Mouse (Mus musculus) cortical plate, adult 2 months (tissue): ENCODE results near the gene Ctdspl.

Experiments used
- CTCF ChIP-seq: fragments of 200-500 bp; IDR thresholded peaks from 2 replicates; pipeline ENCODE4 v1.5.1; 2011; ENCODE audit warnings: mild to moderate bottlenecking, control low read depth, low read length; ENCODE audit not compliant: insufficient read depth; ENCODE audit errors: extremely low read depth
- POLR2A ChIP-seq: fragments of 200-500 bp; IDR thresholded peaks from 2 replicates; pipeline ENCODE4 v1.6.1; 2011; ENCODE audit warnings: mild to moderate bottlenecking, low read length, control low read depth; ENCODE audit not compliant: insufficient read depth; ENCODE audit errors: extremely low read depth

DNA sequence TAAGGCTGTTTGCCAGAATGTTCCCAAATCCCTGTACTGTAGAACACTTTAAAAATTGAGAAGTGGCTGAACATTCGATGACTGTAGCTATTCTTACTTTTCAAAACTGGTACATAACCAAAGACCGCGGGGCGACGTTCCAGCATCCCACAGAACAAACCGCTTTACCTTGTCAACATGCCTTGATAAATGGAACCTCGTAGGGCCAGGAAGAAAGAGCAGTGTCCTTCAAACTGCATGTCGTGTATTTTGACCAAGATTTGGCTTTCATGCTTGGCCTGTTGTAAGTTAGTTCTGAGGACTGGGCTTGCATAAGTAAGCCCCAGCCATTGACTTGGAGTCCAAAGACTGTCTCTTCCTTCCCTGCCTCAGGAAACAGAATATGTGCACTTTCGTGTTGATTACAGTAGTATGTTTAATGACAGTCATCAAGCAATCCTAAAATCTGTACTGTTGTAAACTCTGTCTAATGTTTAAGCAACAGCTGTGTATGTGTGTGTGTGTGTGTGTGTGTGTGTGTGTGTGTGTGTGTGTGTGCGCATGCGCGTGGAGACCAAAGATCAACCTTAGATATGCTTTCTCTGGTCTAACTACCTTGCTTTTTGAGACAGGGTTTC, 14.4 kb downstream of the Ctdspl start:
- TF ChIP-seq CTCF (no peak), POLR2A (no peak)
